Comparison of ENCODE assay signal across 8 mouse cellular contexts in the genomic region with DNA sequence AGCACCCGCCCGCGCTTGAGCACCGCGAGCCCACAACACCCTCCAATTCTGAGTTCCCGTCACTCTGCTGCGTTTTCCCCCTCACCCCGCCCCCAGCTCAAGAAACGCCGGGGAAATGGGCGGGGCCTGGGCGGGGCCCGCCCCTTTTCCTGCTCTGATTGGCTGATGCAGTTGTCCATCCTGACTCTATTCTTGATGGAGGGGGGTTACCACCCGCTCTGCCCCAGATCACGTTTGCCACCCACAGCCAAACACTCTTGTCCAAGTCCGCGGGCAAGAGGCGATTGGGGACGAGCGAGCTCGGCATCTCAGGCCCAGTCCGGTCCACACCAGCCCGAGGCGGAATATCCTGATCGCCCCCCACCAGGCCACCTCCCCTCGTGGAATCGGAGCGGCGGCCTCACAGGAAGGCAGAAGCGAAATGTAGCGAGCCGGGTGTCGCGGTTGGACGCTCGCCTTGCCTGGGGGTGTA. TPM values are rescaled to one million over a fixed set of nuclear protein-coding genes. Genes with fewer than 3 reads are reported as not detected.
DNase-seq lines count a peak whose midpoint lies in the region; ATAC-seq and TF ChIP-seq lines count a peak whose summit lies in the region.

No protein-coding gene starts in this region.

- no peaks in the 10 kb centered on the region for H3K27me3 ChIP-seq in hindbrain, postnatal 0 days (ENCODE audit: insufficient read depth, low read length)

- H3K4me1 ChIP-seq in hindbrain, postnatal 0 days (ENCODE audit: insufficient read depth, low read length), result peaks cover 24% of the 10 kb centered on the region

- no peak for TF ChIP-seq CTCF in gastrocnemius, adult 2 months (IDR thresholded peaks at IDR 0.05)
- TF ChIP-seq CTCF in hindbrain, postnatal 0 days (IDR thresholded peaks at IDR 0.05; ENCODE audit: low read depth), result no peak
- TF ChIP-seq CTCF in left cerebral cortex, adult 2 months (IDR thresholded peaks at IDR 0.05), result no peak

- peak overlapping the region; percentile 71 for H3K4me2 ChIP-seq in hindbrain, postnatal 0 days (ENCODE audit: low read depth, low read length)

- peak overlapping the region; percentile 93 for H3K9ac ChIP-seq in hindbrain, postnatal 0 days (replicated peaks; ENCODE audit: low read length)

- peak overlapping the region; percentile 80 for H3K4me3 ChIP-seq in gastrocnemius, adult 2 months
- H3K4me3 ChIP-seq in hindbrain, postnatal 0 days (ENCODE audit: low read length), result peak overlapping the region; percentile 86
- H3K4me3 ChIP-seq in left cerebral cortex, adult 2 months, result peak overlapping the region; percentile 87

- H3K36me3 ChIP-seq in hindbrain, postnatal 0 days (ENCODE audit: insufficient read depth, low read length), result no peaks in the 10 kb centered on the region

- peak; percentile 97 for DNase-seq in ZHBTc4 (ENCODE audit: low read depth, low spot score)
- peak; percentile 92 for DNase-seq in gastrocnemius, adult 2 months
- DNase-seq in hindbrain, postnatal 0 days (ENCODE audit: low spot score), result peak; percentile 98
- peak; percentile 93 for DNase-seq in left cerebral cortex, adult 2 months (ENCODE audit: extremely low spot score in 1 of 2, low spot score in 2 of 2)
- peak; percentile 92 to 94 for DNase-seq in right cerebral cortex, adult 2 months (ENCODE audit: low spot score in 2 of 2)
- DNase-seq in urinary bladder, postnatal 14 days (ENCODE audit: low spot score), result peak; percentile 91

- ATAC-seq in common myeloid progenitor, adult 5-6 weeks (replicated peaks; ENCODE audit: low read depth, poor library complexity, severe bottlenecking), result peak; percentile 85
- peak; percentile 97 for ATAC-seq in hindbrain, postnatal 0 days
- ATAC-seq in megakaryocyte, adult 5-6 weeks (ENCODE audit: poor library complexity, severe bottlenecking), result peak; percentile 90

- WGBS in hindbrain, postnatal 0 days, result under 1% methylated on average over 32 of the region's 36 CpGs

- intact Hi-C loops in gastrocnemius, adult 2 months (cut with DNase I), result no loop called here
- intact Hi-C loops in left cerebral cortex, adult 2 months (cut with DNase I), result loop anchor here (1.0 kb wide), 1 partner anchor 82 kb away; a partner anchor contains a TSS

- no peaks in the 10 kb centered on the region for H3K9me3 ChIP-seq in hindbrain, postnatal 0 days (ENCODE audit: low read length)

- peak overlapping the region; percentile 98 for H3K27ac ChIP-seq in gastrocnemius, adult 2 months
- H3K27ac ChIP-seq in hindbrain, postnatal 0 days, result peak overlapping the region; percentile 93
- peak overlapping the region; percentile 94 for H3K27ac ChIP-seq in left cerebral cortex, adult 2 months

RNA-seq across cellular contexts. Expression of a gene that starts 0.5 kb away (rescaled TPM):
- 6.7 and 7.8 TPM in 2 replicates for total RNA-seq in common myeloid progenitor, adult 5-6 weeks (2017)
- 10 to 100 TPM; 34.8 to 56.7 TPM for total RNA-seq in gastrocnemius, adult 2 months (2021)
- 41.4 and 48.0 TPM in 2 replicates for total RNA-seq in hindbrain, postnatal 0 days (2014; rRNA removed)
- 20.9 and 23.6 TPM in 2 replicates for polyA plus RNA-seq in hindbrain, postnatal 0 days (2015; fragmentation: Nextera tagmentation; extraction: Ambion mirVana)
- total RNA-seq in left cerebral cortex, adult 2 months (2021), result 10 to 100 TPM; 42.6 to 46.8 TPM
- total RNA-seq in megakaryocyte, adult 5-6 weeks (2015), result 3.4 and 7.8 TPM in 2 replicates
- total RNA-seq in megakaryocyte, adult 5-6 weeks (2017), result 3.1 and 5.3 TPM in 2 replicates

RNA-seq across cellular contexts. Expression of a gene that starts 30.6 kb away (rescaled TPM):
- not detected in 2 replicates for total RNA-seq in common myeloid progenitor, adult 5-6 weeks (2017)
- total RNA-seq in gastrocnemius, adult 2 months (2021), result 1 to 10 TPM in 1 of 2 experiments, under 1 TPM in 1; 0.26 to 1.3 TPM
- 0.04 and 0.63 TPM in 2 replicates for total RNA-seq in hindbrain, postnatal 0 days (2014; rRNA removed)
- 0.54 and 0.60 TPM in 2 replicates for polyA plus RNA-seq in hindbrain, postnatal 0 days (2015; fragmentation: Nextera tagmentation; extraction: Ambion mirVana)
- 1 to 10 TPM; 1.5 to 2.3 TPM for total RNA-seq in left cerebral cortex, adult 2 months (2021)
- total RNA-seq in megakaryocyte, adult 5-6 weeks (2015), result 0.07 TPM in 1 of 2 replicates, not detected in the other
- not detected in 2 replicates for total RNA-seq in megakaryocyte, adult 5-6 weeks (2017)

RNA-seq across cellular contexts. Expression of a gene that starts 39.2 kb away (rescaled TPM):
- 20.0 and 27.5 TPM in 2 replicates for total RNA-seq in common myeloid progenitor, adult 5-6 weeks (2017)
- 1 to 10 TPM; 5.1 to 7.4 TPM for total RNA-seq in gastrocnemius, adult 2 months (2021)
- total RNA-seq in hindbrain, postnatal 0 days (2014; rRNA removed), result 6.4 and 15.1 TPM in 2 replicates
- 8.9 and 10.9 TPM in 2 replicates for polyA plus RNA-seq in hindbrain, postnatal 0 days (2015; fragmentation: Nextera tagmentation; extraction: Ambion mirVana)
- total RNA-seq in left cerebral cortex, adult 2 months (2021), result 1 to 10 TPM; 4.8 to 5.0 TPM
- total RNA-seq in megakaryocyte, adult 5-6 weeks (2015), result 45.3 and 48.4 TPM in 2 replicates
- 31.1 and 33.4 TPM in 2 replicates for total RNA-seq in megakaryocyte, adult 5-6 weeks (2017)

Comparison
In these comparisons a context has a peak if more than half of its experiments do, and no peak if none do; other contexts are left out.
1. Peak in every context shown above with its lines: DNase-seq, ATAC-seq, H3K4me3 ChIP-seq and H3K27ac ChIP-seq.